Mouse (Mus musculus) common myeloid progenitor, adult 5-6 weeks (primary cell): ENCODE results near the gene Mdm4. TPM values are rescaled to one million over a fixed set of nuclear protein-coding genes. Genes with fewer than 3 reads are reported as not detected.

Experiments
- ATAC-seq: replicated peaks from 2 replicates; pipeline ENCODE4 v1.8.0; 2016; ENCODE audit warnings: low read depth, mild to moderate bottlenecking, moderate TSS enrichment, inconsistent platforms; ENCODE audit not compliant: poor library complexity, severe bottlenecking
- total RNA-seq: library from RNA; stranded (forward); fragments of 200-1000, 187-1606 nt; gene quantifications from 2 replicates; pipeline ENCODE4 v1.2.3, GENCODE M21; 2017

The Mdm4 gene
- 104 and 113 TPM in 2 replicates for total RNA-seq

DNA sequence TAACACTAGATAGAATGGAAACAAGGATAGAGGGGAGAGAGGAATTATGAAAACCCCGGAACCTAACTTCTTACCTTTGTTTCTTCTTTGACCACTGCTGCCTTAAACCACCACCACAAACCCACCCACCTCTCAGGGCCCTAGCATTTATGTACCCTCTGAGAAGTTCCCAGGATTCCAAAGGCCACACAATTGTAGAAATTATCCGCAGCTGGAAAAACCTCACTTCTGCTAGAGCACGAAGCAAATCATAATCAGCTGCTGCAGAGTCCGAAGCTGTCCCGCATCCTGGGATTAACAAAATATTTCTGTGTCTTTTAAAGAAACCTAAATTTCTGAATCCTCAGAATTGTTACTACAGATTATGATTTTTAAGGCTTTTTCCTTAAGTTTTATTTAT lies at the start of gene Mdm4:
Mdm4 (minus strand) TSS at position 101 of the 400 bp plus-strand sequence.
- ATAC-seq = no peak

DNA sequence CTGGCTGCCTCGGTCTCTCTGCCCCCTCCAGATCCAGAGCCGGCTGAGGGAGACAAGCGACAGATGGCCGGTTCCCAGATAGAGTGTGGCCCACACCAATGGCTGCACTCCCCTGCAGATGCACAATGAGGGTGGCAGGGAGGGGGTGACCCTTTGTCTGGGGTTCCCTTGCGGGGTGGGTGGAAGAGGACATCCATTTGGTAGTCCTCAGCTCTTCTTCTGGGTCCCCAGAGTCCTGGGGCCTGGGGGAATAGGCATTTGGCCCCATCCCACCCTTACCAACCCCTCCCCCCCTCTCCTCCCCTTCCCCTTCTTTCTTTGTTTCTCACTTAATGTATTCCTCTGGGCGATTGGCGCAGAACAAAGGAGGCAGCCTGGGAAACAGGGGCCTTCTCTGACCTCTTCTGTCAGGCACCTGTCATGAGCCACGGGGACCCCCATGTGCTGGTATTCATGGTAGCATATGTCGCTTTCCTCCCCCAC lies 49.8 kb upstream of the Mdm4 start:
- ATAC-seq = no peak

DNA sequence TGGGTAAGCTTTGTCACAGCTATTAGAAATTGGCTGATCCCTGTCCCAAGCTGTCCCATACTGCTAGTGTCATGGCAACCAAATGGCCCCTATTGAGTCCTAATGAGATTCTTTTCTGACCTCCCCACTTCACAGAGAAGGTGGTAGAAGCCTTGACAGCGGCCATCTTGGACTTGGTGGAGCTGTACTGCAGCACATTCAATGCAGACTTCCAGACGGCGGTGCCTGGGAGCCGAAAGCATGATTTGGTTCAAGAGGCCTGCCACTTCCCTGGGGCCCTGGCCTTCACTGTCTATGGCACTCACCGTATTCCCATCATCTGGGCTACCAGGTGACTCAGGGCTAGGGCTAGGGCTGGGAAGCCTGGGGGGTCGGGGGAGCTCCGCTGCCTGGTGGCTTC lies 49.1 kb upstream of the Mdm4 start:
- ATAC-seq = no peak

DNA sequence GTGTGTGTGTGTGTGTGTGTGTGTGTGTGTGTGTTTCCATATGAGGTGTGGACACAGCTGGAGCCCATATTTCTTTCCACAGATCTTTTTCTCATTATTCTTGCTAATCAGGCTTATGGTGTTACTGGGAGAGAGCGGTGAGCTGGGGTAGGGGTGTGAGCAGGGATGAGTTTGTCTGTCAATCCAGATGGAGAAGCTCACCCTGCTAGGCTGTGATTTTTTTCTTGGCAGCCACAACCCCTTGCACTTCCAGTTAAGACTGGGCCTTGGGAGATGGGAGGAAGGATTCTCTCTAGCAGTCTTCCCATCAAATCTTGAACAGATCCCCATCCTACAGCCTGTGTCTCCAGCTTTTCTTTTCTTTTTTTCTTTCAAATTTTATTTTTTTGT lies 48.0 kb upstream of the Mdm4 start:
- ATAC-seq = no peak

DNA sequence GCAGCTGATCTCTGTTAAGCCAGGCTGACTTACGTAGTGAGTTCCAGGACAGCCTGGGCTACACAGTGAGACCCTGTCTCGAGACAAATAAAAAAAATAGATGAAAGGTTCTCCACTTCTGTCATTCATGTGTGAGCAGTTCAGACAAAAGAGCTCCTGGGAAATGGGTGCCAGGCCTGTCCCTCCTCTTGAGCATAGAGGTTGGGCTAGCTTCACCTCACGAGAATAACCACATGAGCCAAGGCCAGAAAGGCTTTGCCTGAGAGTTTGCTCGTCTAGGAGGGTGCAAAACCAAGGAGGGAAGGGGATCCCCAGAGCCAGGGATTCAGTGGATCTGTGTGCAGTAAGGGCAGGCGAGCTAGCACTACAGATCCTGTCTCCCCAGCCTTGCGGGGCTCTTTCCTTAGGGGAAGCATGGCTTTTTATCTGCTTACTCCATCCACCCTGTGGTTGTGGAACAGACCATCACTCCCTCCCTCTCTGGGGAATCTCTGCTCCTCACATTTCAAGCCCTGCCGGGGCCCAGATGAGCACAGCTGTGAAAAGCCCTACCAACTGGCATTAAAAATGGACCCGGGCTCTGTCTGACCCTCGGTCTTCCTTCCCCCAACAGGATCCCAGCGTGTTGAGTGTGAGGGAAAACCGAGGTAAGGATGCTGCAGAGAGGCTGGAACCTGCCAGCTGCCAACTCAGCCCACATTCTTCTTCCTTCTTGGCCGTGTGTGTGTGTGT lies 47.4 kb upstream of the Mdm4 start:
- ATAC-seq = no peak

DNA sequence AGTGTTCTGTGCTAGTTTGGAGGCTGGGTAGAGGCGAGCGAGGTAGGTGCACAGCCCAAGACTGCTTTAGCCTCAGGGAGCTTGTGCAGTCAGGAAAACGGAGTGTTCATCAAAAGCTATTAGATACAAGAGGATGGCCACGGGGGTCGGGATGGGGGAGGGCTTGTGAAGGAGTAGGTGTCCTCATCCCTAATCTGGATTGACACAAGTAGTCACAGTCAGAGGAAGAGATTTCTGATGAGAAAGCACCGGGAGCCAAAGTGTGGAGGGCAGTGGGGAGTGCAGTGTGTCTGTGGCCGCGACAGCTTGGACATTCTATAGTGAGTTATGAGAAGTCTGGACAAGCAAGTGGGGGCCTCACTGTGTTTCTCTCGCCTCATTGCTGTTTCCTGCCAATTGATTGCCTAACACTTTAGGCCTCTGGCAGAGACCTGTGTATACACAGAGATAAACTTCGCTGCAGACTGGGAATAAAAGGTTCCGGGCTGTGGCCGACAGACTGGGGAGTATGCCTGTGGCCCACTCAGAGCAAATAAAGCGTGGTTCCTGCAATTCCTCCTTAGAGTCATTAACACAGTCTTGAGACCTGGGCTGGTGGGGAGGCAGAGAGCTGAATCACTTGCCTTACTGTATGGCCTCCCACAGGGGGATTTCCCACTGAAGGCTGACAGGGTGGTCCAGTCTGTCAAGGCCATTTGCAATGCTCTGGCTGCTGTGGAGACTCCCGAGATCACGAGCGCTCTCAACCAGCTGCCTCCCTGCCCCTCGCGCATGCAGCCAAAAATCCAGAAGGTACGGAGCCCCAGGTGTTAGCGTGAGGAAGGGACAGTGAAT lies 46.5 kb upstream of the Mdm4 start:
- no peak for ATAC-seq

DNA sequence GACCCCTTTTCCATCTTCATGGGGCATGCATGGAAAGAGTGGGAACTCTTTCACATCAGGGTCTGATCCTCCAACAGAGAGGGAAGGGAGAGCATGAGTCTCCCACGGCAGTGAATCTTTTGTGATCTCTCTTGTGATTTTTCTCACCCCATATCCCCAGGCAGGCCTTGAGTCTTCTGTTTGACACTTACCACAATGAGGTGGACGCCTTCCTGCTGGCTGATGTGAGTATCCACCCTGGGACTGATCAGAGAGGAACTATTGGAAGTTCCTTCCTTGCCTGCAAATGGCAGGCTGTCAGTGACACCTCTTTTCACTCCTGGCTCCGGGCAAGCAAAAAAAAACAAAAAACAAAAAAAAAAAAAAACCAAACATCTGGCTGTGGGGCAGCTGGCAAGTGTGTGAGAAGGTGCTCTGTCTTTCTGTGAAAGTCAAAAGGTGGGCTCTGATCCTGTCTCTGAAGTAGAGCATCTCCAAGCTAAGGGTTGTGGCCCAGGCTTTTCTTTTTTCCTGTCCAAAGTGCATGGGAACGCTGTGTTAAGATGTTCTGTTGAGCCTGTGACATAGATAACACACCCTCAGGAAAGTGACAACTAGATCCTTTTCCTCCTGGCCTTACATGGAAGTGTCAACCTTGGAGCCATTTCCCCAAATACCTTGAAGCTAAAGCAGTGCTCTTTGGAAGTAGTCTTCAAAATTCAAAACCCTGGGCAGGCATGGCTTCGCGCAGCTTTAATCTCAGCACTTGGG lies 45.5 kb upstream of the Mdm4 start:
- ATAC-seq = no peak

DNA sequence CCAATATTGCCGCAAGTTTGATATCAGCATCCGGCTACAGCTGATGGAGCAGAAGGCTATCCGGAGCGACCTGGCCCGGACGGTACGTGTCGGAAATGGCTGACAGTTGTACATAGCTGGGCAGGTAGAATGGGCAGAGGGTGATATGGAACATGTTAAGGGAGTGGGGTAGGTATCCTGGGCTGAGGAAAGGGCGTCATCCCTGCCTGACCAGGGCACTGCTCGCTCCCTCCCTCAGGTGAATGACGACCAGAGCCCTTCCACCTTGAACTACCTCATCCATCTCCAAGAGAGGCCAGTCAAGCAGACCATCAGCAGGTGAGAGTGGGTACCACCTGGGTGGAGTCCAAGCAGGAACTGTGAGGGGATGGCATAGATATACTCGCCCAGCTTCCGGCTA lies 44.2 kb upstream of the Mdm4 start:
- ATAC-seq = no peak

DNA sequence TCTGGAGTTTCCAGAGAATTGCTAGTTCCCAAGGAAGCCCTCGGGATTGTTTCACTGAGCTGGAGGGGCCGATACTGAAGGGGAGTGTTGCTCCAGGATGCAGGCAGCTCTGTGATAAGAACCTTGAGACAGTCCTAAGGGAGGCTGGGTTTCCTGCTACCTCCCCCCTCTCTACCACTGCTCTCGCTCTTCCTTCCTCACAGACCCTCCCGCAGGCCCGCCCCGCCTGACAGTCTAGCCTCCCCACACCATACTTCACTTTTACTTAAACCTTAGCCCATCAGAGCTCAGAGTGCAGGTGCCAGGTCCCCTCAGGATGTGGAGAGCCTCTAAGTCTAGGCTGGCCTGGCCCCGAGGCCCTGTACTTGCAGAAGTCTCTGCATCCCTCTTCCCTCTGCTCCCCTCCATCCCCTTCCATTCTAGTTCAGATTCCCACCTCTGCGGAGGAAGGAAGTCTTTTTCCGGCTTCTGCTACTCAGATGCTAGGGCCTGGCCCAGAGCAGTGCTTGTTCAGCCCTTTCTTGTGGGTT lies 43.0 kb upstream of the Mdm4 start:
- peak; percentile 76 for ATAC-seq

DNA sequence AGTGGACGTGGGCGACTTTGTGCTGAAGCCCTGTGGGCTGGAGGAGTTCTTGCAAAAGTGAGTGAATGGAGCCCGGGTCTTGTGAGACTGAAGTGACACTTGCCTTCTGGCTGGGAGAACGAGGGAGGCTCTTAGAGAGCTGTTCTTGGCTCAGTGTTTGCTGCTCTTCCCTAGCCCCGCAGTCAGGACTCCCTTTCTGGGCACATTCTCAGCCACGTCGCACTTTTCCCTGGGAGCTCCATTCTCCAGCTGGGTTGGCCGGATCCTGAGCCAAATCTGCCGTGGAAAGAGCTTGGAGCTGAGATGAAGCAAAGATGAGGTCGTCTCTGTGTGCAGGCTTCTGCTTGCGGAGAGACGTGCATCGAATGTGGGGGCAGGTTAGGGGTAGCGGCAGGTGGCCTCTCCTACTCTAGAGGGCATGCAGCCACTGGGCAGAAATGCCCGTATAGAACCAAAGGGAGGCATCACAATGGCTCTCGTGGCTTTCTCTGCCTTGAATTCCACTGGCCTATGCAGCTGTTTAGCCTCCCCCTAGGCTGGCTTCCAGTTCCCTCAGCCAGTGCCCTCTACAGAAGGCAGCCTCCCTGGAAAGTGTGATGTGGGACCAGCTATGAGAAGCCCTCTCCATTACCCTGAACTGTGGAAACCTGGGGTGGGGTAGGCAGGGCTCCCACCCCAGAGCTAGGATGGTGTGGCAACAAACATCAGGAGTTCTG lies 41.5 kb upstream of the Mdm4 start:
- no peak for ATAC-seq

DNA sequence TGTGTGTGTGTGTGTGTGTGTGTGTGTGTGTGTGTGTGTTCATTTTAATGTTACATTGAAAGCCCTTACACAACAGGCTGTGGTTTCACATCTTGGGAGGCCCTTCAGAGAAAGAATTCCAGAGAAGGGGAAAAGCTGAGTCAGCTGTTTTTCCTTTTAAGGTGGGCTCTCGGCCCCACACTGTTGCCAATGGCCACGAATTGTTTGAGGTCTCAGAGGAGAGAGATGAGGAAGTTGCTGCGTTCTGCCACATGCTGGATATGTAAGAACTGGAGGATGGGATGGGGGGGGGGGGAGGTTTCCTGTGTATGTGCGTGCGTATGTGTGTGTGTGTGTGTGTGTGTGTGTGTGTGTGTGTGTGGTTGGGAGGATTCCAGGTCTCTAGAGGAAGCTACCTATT lies 39.8 kb upstream of the Mdm4 start:
- ATAC-seq = peak; percentile 48; the same call in 1 of the 2 replicates

DNA sequence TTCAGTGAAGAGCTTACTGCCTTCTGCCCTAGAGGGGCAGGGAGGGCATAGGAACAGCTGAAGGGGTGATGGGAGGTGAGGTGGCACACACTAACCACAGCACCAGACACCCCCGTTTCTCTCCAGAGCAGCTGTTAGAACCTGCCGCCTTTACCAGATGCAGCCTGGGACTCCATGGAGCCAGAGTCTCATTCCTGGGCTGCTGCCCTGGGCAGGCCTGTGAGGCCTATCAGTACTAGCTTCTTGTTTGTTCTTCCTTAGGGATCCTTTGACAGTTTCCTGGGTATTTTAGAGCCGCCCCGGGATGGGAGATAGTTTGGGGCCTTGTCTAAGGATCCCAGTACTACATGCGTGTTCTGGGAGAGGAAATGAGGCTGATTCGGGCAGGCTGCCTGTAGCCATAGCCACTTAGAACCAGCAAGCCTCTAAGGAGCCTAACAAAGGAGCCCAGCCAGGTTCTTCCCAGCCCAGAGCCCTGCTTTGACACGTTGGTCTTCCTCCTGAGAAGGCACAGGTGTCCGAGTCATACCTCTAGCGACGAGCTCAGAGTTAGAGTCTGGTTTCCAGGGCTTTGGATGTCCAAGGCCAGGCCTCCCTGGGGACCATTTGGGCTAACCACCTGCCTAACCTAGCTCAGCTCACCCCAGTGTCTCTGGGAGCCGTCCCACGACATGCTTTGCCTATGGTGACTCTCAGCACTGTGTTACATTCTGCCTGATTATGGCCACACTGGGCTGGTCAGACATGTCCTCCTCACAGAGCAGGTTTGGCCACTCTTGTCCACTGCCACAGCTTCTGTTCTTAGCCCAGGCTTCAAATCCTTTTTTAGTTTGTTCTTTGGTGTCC lies 39.1 kb upstream of the Mdm4 start:
- no peak for ATAC-seq

DNA sequence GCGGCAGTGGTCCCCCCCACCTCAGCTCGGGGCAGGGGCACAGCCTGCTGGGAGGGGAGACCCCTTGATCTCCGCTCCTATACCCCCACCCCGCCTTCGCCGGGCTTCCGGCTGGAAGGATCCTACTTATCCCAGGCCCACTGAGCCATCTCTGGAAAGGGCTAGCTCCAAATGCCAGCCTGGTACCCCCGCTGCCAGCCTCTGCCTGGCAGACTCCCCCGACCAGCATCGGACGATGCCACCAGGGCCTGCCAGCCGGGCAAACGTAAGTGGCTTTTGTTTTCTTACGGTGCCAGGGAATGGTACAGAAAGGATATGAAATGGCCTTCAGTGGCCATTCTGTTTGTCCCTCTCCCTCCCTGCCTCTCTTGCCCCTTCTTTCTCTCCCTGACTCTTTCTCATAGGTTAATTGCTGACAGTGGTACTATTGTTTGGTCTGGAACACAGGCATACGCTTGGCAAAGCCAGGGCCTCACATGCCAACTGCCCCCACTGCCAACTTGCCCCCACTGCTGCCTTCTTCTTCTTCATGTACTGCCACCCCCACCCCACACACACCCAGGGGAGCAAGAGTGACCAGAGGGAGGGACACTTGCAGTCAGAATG lies 38.4 kb upstream of the Mdm4 start:
- ATAC-seq = no peak

DNA sequence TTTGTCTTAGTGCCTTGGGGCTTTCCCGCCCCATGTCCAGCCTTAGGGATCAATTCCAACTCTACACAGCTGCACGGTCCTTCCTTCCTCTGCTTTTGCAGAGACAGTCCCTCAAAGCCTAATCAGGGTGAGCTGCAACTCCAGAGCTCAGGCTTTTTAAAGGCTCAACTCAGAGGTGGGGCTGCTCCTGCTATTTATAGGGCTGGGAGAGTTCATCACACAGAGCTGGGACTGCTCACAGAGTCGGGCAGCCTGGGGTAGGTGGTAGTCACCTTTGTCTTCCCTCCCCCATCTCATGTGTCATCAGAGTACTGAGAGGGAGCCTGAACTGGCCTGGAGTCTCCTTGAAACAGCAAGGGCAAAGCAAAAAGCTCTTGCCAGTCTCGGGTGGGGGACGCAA lies 37.9 kb upstream of the Mdm4 start:
- ATAC-seq = no peak

DNA sequence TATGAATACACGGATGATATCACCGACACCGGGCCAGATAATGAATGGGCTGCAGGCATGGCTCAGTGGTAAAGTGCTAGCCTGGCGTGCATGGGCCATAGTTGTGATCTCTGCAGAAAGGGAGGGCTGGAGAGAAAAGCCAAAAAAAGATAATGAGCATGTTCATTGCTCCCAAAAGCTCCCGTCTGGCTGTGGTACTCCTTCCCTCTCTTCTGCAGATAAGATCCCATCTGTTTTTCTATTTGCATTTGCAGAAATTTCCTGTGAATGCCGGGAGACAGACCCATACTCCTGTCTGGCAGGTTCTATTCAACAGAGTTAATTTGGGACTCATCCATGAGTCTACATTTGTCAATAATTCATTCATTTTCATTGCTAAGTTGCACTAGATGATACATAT lies 32.8 kb upstream of the Mdm4 start:
- no peak for ATAC-seq

DNA sequence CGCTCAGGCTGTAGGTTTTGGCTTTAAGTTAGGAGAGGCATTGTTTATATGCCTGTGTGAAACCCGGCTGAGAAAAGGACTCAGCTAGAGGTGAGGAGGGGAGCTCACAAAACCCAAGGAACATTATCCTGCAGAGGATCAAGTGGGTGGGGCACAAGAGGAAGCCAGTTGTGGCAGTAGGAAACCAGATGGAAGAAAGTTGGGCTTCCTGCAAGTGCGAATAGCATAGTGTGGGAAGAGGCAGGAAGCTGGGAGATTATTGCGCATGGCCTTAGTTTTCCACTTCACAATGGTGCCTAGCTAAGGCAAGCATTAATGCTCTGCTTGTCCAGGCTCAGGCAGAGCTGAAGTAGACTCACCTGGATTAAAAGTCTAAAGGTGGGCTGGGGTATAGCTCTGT lies 30.3 kb upstream of the Mdm4 start:
- ATAC-seq = no peak

DNA sequence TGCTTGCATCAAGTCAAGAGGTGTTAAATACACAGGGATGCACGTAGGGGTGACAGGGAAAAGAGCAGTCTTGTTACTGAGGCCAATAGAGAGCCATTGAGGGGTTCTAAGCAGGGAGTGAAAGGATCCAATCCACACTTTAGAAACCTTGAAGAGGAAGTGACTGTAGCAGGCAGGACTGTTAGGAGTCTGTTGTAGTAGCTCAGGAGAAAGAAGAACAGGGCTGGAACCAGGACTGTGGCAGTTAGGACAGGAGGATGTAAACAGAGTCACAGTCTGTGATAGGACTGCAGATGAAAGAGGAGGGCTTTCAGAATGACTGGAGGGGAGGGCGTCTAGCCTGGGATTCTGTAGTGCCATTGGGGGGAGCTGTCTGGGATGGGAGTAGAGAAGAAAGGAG lies 29.2 kb upstream of the Mdm4 start:
- ATAC-seq = 0 out of 2 replicates have a peak, but pooled peaks have one; percentile 17

DNA sequence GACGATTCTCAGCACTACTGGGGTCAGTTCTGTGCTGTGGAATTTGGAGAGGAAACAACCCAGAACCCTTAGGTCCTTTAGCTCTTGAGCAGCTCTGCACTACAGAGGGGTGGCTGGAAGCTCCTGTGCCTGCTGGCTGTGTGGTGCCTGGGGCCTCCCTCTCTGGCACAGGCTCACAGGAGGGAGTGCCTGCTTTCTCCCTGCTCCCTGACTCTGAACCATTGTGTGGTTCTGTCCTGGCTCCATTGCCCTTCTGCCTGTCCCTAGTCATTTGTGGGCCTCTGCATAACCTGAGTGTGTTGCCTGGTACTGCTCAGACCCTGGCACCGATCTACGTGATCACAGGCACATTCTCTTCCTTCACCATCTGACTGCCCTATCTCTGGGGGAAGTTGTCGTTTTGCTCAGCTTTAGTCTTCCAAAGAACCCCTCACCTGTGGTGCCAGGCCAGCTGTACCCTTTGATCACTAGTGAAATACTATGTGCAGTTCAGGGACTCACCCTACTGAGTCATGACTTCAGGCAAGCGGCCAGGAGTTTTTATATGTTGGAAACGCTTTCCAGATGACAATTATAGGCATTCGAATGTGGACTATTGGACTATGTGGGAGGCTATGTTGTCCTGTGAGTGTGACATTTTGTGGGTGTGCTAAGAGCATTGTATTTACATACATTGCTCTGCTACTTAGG lies 27.1 kb upstream of the Mdm4 start:
- 0 out of 2 replicates have a peak, but pooled peaks have one; percentile 24 for ATAC-seq
